Mouse (Mus musculus): ENCODE measurements around the gene Exoc4. TPM values are rescaled to one million over a fixed set of nuclear protein-coding genes. Genes with fewer than 3 reads are reported as not detected.

Gene Exoc4
- polyA plus RNA-seq, 1 experiment from 2014 or later: 11.7 TPM

DNA sequence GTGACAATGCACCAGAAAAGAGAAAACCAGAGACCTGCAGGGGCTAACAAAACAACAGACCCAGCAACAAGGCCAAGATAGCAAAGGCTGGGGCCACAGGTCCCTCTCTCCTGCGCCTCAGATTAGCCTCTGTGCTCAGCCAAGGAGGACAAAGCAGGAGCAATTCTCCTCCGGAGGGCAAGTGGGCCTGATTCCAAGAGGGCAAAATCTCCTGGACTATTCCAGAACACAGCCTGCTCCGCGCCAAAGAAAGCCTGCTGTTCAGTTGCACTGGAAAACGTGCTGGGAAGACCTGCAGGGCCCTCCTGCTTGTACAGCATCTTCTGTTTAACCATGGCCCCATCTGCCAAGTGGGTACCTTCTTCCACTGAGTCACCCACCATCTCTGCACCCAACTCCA, 1.7 kb upstream of the Exoc4 start:
- ATAC-seq: no peak
- Histone ChIP-seq H3K9ac (replicated peaks; ENCODE audit: low read depth) (no peak overlapping the region), H3K4me1 (ENCODE audit: insufficient read depth, low read depth, low read length) (no peaks in the 10 kb centered on the region), H3K9me3 (ENCODE audit: low read length) (no peaks in the 10 kb centered on the region), H3K4me3 (ENCODE audit: low read depth, low read length) (no peak overlapping the region), H3K27me3 (replicated peaks; ENCODE audit: insufficient read depth, low read length) (no peaks in the 10 kb centered on the region), H3K27ac (ENCODE audit: low read length) (no peak overlapping the region), H3K36me3 (ENCODE audit: insufficient read depth, low read length) (no peaks in the 10 kb centered on the region), H3K4me2 (replicated peaks; ENCODE audit: low read depth, low read length) (no peak overlapping the region)
- no peak for DNase-seq (ENCODE audit: low spot score)
- 84% methylated on average over 5 of the region's 5 CpGs for WGBS
- TF ChIP-seq EP300 (IDR thresholded peaks at IDR 0.05) (no peak), CTCF (IDR thresholded peaks at IDR 0.05) (no peak)

GRCm38 (mm10) chr6:33247576-33248355, 1.1 kb upstream of the Exoc4 start:
- H3K9me3 ChIP-seq (ENCODE audit: low read length): no peaks in the 10 kb centered on the region
- H3K27ac ChIP-seq (ENCODE audit: low read length): no peak overlapping the region
- no peaks in the 10 kb centered on the region for H3K27me3 ChIP-seq (replicated peaks; ENCODE audit: insufficient read depth, low read length)
- H3K4me2 ChIP-seq (replicated peaks; ENCODE audit: low read depth, low read length): no peak overlapping the region
- TF ChIP-seq EP300 (IDR thresholded peaks at IDR 0.05) (no peak), CTCF (IDR thresholded peaks at IDR 0.05) (no peak)
- H3K4me1 ChIP-seq (ENCODE audit: insufficient read depth, low read depth, low read length): no peaks in the 10 kb centered on the region
- H3K36me3 ChIP-seq (ENCODE audit: insufficient read depth, low read length): no peaks in the 10 kb centered on the region
- no peak for ATAC-seq
- 82% methylated on average over 23 of the region's 23 CpGs for WGBS
- H3K9ac ChIP-seq (replicated peaks; ENCODE audit: low read depth): no peak overlapping the region
- H3K4me3 ChIP-seq (ENCODE audit: low read depth, low read length): no peak overlapping the region
- DNase-seq (ENCODE audit: low spot score): no peak

DNA sequence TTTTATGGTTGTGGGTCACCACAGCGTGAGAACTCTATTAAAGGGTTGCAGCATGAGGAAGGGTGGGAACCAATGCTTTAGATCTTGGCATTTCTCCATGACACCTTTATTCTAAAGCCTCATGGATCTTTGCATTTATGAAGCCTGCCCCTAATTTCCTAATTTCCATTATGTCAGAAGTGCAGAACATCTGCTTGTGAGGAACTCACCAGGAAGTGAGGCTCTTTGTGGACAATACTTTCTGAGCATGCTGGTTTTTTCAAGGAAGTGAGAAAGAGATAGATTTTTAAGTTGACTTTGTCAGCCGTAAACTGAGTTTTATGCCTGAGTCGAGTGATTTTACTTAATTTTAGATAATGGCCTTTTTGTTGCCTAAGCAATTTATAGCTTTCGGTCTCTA, 7.8 kb downstream of the Exoc4 start:
- TF ChIP-seq CTCF (IDR thresholded peaks at IDR 0.05) (no peak), EP300 (IDR thresholded peaks at IDR 0.05) (no peak)
- Histone ChIP-seq H3K4me2 (replicated peaks; ENCODE audit: low read depth, low read length) (no peak overlapping the region), H3K27ac (ENCODE audit: low read length) (no peak overlapping the region), H3K27me3 (replicated peaks; ENCODE audit: insufficient read depth, low read length) (no peaks in the 10 kb centered on the region), H3K9me3 (ENCODE audit: low read length) (no peaks in the 10 kb centered on the region), H3K4me1 (ENCODE audit: insufficient read depth, low read depth, low read length) (no peaks in the 10 kb centered on the region), H3K36me3 (ENCODE audit: insufficient read depth, low read length) (no peaks in the 10 kb centered on the region), H3K9ac (replicated peaks; ENCODE audit: low read depth) (no peak overlapping the region), H3K4me3 (ENCODE audit: low read depth, low read length) (no peak overlapping the region)
- WGBS: 68% methylated on average over 4 of the region's 4 CpGs
- ATAC-seq: no peak
- no peak for DNase-seq (ENCODE audit: low spot score)

- no peaks in the 10 kb centered on the region for H3K36me3 ChIP-seq (ENCODE audit: insufficient read depth, low read length)
- H3K9ac ChIP-seq (replicated peaks; ENCODE audit: low read depth): no peak overlapping the region
- ATAC-seq (no peak), DNase-seq (ENCODE audit: low spot score) (no peak)
- H3K4me3 ChIP-seq (ENCODE audit: low read depth, low read length): no peak overlapping the region
- no peaks in the 10 kb centered on the region for H3K27me3 ChIP-seq (replicated peaks; ENCODE audit: insufficient read depth, low read length)
- no peak overlapping the region for H3K4me2 ChIP-seq (replicated peaks; ENCODE audit: low read depth, low read length)
- H3K27ac ChIP-seq (ENCODE audit: low read length): no peak overlapping the region
- 80% methylated on average over 5 of the region's 5 CpGs for WGBS
- H3K4me1 ChIP-seq (ENCODE audit: insufficient read depth, low read depth, low read length): no peaks in the 10 kb centered on the region
- no peak for TF ChIP-seq CTCF (IDR thresholded peaks at IDR 0.05)
- TF ChIP-seq EP300 (IDR thresholded peaks at IDR 0.05): no peak
- no peaks in the 10 kb centered on the region for H3K9me3 ChIP-seq (ENCODE audit: low read length)
Measured at GRCm38 (mm10) chr6:33257076-33257789, 8.3 kb downstream of the Exoc4 start.

- no peak for TF ChIP-seq CTCF (IDR thresholded peaks at IDR 0.05)
- TF ChIP-seq EP300 (IDR thresholded peaks at IDR 0.05): no peak
- Histone ChIP-seq H3K4me3 (ENCODE audit: low read depth, low read length) (no peak overlapping the region), H3K4me2 (replicated peaks; ENCODE audit: low read depth, low read length) (no peak overlapping the region), H3K4me1 (ENCODE audit: insufficient read depth, low read depth, low read length) (peaks cover 3% of the 10 kb centered on the region; the same call in 1 of the 2 replicates), H3K27ac (ENCODE audit: low read length) (no peak overlapping the region), H3K9me3 (ENCODE audit: low read length) (no peaks in the 10 kb centered on the region), H3K36me3 (ENCODE audit: insufficient read depth, low read length) (no peaks in the 10 kb centered on the region), H3K9ac (replicated peaks; ENCODE audit: low read depth) (no peak overlapping the region), H3K27me3 (replicated peaks; ENCODE audit: insufficient read depth, low read length) (no peaks in the 10 kb centered on the region)
- DNase-seq (ENCODE audit: low spot score) (no peak), ATAC-seq (no peak)
- 91% methylated on average over 5 of the region's 5 CpGs for WGBS
Measured at GRCm38 (mm10) chr6:33259926-33260325, 11.0 kb downstream of the Exoc4 start.

DNA sequence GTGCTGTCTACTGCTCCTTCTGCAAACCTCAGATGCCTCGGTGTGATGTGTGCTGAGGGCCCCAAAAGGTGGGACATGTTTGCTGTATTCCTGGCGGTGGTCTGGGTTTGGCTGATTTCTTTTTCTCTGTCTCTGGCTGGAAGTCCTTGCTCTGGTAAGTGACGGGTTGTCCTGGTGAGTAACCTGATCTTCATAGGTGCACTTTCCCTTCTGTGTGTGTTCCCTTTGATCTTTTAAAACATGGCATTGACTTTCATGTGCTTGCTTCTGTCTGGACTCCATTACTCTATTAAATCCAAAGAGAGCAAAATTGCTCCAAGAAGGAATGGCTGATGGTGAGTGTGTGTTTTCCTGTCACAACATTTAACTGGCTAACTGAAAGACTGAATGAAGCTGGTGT, 12.7 kb downstream of the Exoc4 start:
- 68% methylated on average over 3 of the region's 3 CpGs for WGBS
- DNase-seq (ENCODE audit: low spot score) (no peak), ATAC-seq (no peak)
- Histone ChIP-seq H3K27ac (ENCODE audit: low read length) (no peak overlapping the region), H3K4me2 (replicated peaks; ENCODE audit: low read depth, low read length) (no peak overlapping the region), H3K4me3 (ENCODE audit: low read depth, low read length) (no peak overlapping the region), H3K9me3 (ENCODE audit: low read length) (no peaks in the 10 kb centered on the region), H3K4me1 (ENCODE audit: insufficient read depth, low read depth, low read length) (peaks cover 3% of the 10 kb centered on the region; the same call in 1 of the 2 replicates), H3K27me3 (replicated peaks; ENCODE audit: insufficient read depth, low read length) (no peaks in the 10 kb centered on the region), H3K36me3 (ENCODE audit: insufficient read depth, low read length) (no peaks in the 10 kb centered on the region), H3K9ac (replicated peaks; ENCODE audit: low read depth) (no peak overlapping the region)
- TF ChIP-seq CTCF (IDR thresholded peaks at IDR 0.05) (no peak), EP300 (IDR thresholded peaks at IDR 0.05) (no peak)

Data from lung, postnatal 0 days (tissue).